Mouse (Mus musculus) c-Kit-positive CD71-negative TER-119-negative erythroid progenitor cells, embryonic 14.5 days (primary cell): ENCODE data around the gene Zfhx3.

Experiments used
- DNase-seq: peaks from one replicate; pipeline ENCODE4 v3.0.0-alpha.2; 2013; ENCODE audit warnings: low read depth

Gene Zfhx3

DNA sequence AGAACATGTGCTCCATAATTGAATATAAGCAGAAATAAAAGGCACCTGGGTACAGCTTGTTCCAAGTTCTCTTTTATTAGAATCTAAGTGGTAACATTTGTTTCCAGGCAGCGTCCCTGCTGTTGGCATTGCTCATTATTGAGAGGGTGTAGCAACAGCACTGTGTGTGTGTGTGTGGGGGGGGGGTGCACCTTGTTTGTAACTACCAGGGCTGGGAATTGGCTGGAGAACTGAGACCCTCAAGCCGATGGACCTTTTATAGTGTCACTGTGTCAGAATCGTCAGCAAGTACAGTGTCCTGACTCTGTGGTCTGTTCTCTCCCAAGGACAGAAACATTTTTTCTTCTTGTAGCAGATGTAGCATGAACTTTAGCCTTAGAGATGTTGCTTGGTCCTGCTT lies 77.2 kb downstream of the Zfhx3 start:
- DNase-seq, result no peak

GRCm38 (mm10) chr8:108022404-108022803 lies 80.0 kb downstream of the Zfhx3 start:
- DNase-seq, result no peak

DNA sequence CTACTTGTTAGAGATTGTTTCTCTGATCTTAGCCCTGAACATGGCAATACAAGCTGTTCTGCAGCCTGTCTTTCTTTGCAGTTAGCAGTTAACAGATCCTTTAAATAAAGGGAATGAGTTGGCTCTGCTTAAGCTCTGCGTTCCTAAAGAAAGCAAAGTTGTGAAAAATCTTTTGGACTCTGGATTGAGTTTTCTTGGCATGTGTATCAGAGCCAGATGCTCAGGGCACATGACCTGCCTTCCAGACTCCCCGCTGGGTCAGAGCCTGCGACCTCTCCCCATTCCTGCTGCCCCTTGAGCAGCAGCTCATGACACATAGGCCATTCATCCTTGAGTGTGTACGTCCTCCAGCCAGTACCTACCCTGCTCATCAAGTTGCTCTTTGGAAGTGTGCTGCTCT lies 81.9 kb downstream of the Zfhx3 start:
- no peak for DNase-seq

DNA sequence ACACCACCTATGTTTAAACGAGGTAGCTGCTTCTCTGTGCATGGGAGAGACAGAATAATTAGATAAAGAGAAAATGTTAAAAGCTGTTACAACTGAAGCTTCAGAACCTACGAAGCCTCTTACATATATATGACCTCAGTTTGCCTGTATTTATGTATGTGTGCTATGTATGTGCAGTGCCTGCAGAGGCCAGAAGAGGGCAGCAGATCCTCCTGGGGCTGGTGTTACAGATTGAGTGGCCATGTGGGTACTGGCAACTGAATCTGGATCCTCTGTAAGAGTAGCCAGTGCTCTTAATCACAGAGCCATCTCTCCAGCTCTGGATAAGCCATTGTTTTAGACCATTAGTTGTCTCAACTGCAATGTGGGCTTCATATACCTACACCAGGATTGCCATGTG lies 82.8 kb downstream of the Zfhx3 start:
- no peak for DNase-seq

DNA sequence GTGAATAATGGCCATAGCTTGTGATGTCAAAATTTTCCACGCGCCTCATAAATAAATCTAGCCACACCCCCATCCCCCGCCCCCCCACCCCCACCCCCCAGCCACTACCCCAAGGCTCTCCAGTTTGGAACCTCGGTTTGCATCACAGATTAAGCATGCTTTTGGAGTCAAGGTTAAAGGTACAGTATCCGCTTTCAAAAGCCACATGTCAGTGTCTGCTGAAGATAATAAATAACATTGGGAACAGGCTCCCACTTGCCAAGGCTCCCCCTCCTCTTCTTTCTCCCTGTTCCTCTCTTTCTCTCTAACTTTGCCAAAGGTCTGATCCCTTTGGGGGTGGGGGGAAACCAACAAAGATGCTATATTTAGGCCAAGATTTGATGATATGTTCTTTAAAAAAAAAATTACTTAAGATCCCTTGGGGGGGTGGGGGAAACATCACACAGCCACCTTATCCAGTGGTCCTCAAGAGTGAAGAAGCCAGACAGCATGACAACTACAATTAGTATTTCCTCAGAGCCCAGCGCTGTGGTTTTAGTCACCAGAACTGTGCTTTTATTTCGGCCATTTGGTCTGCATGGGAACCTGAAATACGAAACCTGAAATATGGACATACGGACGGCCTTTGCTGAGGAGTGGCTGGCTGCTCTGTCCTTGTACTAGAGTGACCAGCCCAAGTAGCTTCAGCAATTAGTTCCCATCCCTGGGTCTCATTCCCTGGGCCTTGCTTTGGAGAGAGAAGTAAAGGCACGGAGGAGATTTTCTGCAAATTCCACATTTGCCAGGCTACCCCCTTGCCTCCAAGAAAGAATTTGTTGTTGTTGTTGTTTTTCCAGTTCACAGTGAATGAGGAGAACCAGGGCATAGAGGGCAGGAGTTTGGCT lies 84.4 kb downstream of the Zfhx3 start:
- no peak for DNase-seq

DNA sequence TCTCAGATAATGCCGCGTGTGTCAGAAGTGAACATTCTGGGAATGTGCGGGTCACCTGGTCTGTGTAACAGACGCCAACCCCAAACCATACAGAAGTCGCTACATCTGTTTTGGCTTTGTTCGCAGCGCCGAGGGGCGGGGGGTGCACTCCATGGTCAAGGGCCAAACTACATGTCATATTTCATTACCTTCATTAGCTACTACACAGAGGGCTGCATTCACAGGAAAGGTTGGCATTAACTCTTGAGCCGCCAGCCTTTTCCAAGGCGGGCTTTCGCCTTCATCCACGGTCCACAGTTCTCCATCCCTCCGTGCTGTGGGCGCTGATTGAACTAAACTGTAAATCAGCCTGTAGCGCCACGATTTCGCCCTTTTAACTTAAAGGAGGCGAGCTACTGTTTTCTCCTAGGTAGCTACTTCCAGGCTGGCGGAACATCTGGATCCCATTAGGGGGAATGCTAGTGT lies 85.1 kb downstream of the Zfhx3 start:
- DNase-seq, result no peak

DNA sequence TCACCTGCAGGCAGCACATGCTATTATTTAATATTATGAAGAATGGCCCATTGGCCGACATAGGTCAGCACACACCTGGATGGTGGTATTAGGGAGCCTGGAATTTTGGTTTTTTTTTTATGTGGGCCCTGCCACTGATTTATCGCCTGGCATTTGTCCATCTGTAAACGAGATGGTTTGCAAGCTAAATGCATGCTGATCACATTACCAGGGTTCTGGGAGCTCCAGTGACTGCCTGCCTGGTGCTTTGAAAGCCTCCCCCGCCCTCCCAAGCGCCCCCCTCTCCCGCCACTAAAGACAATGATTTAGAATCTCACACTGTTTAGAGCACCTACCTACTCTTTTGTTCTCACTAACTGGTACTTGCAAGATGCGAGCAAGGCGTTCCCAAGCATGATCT lies 86.0 kb downstream of the Zfhx3 start:
- no peak for DNase-seq

GRCm38 (mm10) chr8:108031159-108031558 lies 88.7 kb downstream of the Zfhx3 start:
- no peak for DNase-seq

GRCm38 (mm10) chr8:108034070-108034469 lies 91.6 kb downstream of the Zfhx3 start:
- no peak for DNase-seq

DNA sequence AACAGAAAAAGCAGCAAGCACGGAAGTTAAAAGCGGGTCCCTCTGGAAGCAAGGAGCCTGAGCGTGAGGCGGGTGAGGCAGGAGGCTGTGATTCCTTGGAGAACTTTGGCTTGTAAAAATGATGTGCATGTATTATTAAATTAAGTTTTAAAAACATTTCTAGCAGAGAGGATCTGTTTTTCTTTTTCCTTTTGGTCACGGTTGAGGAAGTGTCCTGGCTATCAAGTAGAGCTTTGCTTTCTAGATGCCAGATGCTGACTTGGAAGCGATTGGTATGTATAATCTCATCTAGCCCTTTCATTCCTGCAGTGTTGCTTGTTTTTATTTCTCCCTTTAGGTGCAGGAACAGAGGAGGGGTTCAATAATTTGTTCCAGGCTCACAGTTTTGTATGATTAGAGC lies 92.3 kb downstream of the Zfhx3 start:
- no peak for DNase-seq

DNA sequence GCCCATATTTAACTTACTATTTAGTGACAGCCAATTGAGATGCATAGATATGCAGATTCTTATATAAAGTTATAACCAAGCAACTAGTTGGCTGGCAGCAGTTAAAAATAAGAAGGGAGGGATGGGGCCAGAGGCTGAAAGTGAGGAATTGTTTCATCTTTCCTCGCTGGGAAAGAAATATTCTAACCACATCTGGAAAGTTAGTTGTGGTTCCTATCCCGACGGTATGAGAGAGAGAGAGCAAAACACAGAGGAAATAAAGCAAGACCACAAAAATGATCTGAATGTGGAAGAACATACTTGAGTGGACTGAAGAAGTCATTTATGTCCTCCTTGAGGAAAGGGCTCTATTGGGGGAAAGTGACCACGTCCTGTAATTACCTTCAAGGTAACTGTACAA lies 101.2 kb downstream of the Zfhx3 start:
- DNase-seq, result no peak

GRCm38 (mm10) chr8:108044185-108044584 lies 101.7 kb downstream of the Zfhx3 start:
- no peak for DNase-seq

- no peak for DNase-seq
Measured at GRCm38 (mm10) chr8:108056241-108056640, 113.8 kb downstream of the Zfhx3 start.

DNA sequence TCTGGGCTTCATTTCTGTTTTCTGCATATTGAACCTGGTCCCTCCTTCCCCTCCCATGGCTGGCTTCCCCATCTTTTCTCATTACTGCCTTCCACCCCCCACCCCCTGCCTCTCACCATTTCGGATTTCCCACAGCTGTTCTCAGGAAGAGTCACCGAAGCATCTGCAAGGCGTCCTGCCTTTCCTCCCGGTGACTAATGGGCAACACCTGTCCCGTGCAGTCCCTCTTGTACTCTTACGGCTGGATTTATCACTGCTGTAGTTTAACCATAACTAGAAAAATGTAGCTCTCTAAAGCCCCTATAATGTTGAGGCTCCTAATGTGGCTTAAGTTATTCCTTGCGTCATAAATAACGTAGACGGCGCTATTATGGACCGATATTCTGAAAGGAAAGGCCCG lies 119.5 kb downstream of the Zfhx3 start:
- no peak for DNase-seq

- DNase-seq, result no peak
Measured at GRCm38 (mm10) chr8:108067111-108067510, 124.7 kb downstream of the Zfhx3 start.

DNA sequence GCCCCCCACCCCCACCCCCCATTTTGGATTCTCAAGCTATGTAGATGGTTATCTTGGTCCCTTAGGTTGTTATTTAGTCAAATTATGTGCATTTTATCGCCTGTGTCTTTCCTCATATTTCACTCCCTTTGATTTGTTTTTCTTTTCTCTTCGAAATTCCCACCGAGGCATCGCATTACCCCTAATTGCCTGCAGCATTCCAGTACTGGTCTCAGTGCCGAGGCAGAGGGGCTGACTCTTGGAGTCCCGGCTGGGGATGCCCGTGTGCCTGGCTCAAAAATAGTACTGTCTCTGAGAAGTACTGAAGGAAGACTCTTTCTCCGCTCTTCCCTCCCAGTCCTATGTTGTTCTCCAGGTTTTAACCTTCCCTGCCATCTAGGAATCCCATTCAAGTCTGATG lies 125.8 kb downstream of the Zfhx3 start:
- DNase-seq, result no peak

GRCm38 (mm10) chr8:108070438-108070837 lies 128.0 kb downstream of the Zfhx3 start:
- DNase-seq, result no peak

DNA sequence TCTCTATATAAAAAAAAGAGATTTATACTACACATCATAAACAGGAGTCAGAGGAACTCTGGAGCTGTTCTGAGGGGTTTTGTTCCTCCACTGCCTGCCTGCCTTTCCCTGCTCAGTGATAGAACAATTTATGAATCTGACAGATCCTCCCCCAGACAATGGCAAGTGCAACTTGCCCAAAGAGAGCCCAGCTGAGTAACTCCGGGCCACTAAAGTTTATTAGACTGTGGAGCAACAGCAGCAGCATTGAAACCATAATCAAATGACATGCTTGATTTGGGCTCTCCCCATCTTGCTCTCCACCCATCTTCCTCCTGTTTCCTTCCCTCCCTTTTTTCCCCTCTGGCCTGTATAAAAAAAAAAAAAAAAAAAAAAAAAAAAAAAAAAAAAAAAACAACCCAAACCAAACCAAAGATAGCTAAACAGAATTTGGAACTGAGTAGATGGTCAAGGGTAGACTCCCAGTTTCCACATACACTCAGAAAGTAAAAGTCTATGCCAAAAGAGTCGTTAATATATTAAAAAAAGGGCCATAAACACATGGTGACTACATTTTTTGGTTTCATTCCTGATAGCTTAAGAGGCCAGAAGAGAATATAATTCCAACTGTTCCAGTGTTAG lies 129.8 kb downstream of the Zfhx3 start:
- DNase-seq, result no peak

- no peak for DNase-seq
Measured at GRCm38 (mm10) chr8:108072853-108073252, 130.4 kb downstream of the Zfhx3 start.

DNA sequence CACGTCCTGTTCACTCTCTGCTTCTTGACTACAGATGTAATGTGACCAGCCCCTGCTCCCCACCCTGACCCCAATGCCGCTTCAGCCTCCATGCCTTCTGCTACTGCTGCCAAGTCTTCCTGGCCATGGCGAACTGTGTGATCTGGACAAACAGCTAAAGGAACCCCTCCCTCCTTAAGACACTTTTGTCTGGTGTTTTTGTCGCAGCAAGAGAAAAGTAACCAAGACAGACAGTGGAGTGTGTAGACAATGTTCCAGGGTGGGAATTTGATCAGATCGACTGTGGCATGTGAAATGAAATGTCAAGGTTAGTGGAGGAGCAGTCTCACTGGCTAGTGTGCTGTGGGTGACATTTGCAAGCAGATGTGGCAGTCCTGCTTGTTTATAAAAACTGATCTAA lies 132.7 kb downstream of the Zfhx3 start:
- DNase-seq, result no peak

DNA sequence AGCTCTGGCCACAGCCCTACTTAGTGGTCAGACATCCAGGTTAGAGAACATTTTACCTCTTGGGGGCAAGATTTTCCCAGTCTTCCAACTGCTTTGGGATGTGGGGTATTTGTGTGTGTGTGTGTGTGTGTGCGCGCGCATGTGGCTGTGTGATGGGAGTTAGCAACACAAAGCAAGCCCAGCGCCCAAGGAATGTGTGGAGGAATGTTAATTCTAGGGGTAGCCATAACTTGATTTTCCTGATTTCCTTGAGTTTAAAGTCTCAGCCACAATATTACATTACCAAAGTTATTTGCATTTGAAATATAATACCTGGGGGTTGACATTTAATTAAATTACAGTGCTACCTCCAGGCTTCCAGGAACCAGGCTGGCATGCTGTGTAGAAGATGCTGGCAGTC lies 136.3 kb downstream of the Zfhx3 start:
- no peak for DNase-seq

- DNase-seq, result no peak
Measured at GRCm38 (mm10) chr8:108086913-108087312, 144.5 kb downstream of the Zfhx3 start.

GRCm38 (mm10) chr8:108089632-108090031 lies 147.2 kb downstream of the Zfhx3 start:
- DNase-seq, result no peak

DNA sequence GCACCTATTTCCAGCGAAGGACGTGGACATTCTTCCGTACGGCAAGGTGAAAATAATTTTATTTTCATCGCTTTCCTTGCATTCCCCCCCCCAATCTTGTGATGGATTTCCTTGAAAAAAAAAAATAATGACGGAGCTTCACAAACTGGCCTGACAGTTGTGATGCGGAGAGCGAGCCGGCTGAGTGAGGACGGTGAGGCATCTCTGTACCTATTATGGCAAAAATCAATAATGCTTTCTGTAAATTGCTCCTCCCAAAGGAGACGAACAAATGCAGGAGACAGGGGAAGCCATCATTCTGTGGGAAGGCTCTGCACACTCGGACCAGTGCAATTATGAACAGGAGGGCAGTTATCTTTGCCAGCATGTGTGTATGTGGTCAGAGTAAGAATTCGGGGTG lies 156.2 kb downstream of the Zfhx3 start:
- no peak for DNase-seq
